Mouse (Mus musculus) kidney, postnatal 36 days (tissue): ENCODE results near the gene Mapk8ip3.
A peak's percentile ranks its signal among the peaks of the same experiment; 100 is the strongest.

Source experiments
- DNase-seq, 2 experiments: peaks; one replicate each; pipeline ENCODE4 v3.0.0; 2021 to 2022; ENCODE audit warnings: mixed read lengths in 2 of 2

The Mapk8ip3 gene

DNA sequence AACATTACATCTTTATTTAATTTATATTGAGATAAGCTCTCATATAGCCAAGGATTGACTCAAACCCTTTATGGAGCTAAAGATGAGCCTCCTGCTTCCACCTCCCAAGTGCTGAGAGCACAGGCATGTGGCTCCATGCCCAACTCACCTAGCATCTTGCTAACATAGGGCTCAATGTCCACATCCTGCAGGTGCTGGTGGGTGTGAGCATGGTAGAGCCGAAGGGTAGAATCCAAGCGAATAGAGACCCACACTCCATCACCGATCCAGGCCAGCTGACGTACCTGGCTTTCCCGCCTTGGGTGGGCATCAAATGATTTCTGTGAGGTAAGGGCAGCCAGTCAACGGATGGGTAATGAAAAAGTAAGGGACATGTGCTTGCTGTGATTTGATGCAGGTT is 36.8 kb downstream of the Mapk8ip3 start:
- no peak for DNase-seq

DNA sequence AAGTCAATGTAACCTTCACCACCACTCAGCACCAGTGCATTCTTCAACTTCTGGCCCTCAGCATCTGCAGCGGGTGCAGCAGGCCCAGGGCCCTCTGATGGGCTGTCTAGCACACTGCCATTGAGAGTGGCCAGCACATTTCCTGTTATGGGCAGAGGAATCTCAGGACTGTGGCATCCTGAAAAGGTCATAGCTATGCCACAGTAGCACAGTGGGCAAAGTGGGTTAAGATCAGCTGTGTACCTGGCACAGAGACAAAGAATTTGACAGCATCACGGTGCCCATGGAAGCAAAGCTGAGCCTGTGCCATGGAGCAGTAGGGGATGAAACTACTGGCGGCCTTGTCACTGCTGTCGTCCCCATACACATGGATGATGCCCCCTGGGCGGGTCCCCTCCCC is 37.6 kb downstream of the Mapk8ip3 start:
- no peak for DNase-seq

DNA sequence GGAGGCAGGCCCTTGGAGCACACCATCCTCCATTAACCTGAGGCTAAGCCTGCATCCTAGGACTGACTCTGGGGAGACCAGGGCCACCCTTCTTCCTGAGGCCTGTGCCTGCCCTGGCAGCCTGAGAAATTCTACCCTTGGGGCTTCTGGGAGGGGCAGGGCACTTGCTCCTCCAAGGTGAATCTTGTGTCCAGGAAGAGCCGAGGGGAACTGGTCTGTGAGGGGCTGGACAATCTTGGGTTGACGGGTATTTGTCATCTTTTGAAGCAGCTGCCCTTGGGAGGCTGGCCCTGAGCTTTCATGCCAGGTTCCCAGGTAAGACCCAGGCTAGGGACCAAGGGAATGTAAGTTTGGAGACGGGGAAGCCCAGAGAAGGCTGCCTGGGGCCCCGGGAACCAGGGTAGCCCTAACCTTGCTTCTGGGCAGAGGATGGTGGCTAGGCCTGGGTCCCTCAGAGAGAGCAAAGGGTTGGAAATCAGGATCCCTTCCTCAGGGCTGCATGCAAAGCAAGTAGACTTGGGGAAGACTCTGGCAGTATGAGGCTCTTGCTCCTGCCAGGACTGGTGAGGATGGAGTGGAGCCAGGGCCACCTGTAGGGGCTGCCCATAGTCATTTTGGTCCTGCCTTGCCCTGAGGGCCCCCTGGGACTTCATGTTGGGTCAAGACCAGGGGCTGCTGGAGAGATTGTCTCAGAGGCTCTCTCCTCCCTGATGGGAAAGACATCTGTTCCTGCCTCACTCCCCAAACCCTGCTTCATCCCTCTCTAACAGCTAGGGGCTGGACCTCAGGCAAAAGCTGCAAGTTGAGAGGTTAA is 38.5 kb downstream of the Mapk8ip3 start:
- no peak for DNase-seq

DNA sequence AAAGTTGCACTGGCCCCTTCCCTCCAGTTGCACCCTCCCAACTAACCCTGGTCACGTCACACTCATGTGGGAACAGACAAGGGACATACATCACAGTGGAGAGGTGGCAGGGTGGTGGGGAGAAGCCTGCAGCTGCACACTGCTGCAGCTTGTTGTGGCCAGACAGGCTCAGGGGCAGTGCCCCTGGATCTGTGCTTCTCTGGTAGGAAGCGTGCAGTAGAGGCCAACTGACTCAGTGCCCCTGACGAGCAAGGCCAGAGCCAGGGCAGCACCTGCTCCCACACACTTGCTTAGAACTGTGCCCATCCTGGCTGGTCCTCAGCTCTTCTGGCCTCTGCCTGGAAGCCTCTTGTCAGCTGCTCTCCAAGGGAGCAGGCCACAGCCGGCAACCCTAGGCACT is 39.2 kb downstream of the Mapk8ip3 start:
- no peak for DNase-seq

DNA sequence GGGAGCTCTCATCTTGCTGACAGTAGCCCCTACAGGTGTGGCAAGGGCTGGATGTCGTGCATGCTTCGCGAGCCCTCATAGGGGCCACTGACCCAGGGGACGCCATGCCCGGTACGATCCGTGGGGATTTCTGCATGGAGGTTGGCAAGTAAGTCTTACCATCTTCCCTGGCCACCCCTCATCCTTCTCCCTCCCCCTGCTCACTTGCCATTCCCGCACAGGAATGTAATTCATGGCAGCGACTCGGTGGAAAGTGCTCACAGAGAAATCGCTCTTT is 39.8 kb downstream of the Mapk8ip3 start:
- no peak for DNase-seq

DNA sequence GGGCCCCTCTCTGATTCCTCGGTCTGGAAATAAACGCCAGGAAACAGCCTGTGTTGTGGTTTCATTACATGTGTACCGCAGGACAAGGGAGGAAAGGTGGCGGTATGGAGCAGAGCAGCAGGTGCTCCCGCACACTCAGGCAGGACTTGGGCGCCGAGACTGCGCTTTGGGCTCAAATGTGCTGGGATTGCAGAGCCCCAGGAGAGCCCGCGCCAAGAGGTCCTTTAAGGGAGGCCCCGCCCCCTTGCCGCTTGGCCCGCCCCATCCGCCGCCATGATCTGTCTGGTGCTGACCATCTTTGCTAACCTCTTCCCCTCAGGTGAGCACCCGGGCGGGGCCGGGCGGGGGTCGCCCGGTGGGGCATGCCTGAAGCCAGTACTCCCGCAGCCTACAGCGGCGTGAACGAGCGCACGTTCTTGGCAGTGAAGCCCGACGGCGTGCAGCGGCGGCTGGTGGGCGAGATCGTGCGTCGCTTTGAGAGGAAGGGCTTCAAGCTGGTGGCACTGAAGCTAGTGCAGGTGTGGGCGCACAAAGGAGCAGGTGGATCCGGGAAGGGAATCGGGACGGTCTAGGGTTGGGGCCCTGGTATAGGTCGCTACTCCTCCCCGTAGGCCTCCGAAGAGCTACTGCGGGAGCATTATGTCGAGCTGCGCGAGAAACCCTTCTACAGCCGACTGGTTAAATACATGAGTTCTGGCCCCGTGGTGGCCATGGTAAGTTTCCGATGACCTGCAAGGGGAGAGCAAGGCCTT is 40.4 kb downstream of the Mapk8ip3 start, which contains the start of gene Nme3:
Gene Nme3, plus strand, starts transcription at position 260 of the 752 bp plus-strand sequence.
- peak; percentile 85 to 93 for DNase-seq

DNA sequence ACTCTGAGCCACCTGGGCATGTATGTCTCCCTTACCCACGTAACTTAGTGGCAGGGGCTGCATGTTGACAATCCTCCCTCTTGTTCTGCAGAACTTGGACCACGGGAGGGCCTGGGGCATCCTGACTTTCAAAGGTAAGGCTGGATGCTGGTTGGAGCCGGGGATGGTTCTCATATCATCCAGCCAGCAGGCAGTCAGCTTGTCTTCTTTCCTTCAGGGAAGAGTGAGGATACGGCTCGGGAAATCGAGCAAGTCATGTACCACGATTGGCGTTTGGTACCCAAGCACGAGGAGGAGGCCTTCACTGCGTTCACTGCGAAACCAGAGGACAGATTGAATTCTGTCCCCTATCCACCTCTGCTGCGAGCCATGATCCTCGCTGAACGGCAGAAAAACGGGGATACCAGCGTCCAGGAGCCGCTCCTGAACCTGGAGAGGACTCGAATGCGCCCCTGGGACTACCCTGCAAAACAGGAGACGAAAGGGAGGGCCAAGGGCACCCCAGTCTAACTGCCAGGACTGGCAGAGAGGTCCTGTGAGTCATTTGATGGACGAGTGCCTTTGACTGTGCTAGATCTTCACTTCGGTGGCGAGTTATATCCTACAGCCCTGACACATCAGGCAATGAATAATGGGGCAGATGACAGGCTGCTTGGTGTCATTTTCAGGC is 41.1 kb downstream of the Mapk8ip3 start:
- no peak for DNase-seq

DNA sequence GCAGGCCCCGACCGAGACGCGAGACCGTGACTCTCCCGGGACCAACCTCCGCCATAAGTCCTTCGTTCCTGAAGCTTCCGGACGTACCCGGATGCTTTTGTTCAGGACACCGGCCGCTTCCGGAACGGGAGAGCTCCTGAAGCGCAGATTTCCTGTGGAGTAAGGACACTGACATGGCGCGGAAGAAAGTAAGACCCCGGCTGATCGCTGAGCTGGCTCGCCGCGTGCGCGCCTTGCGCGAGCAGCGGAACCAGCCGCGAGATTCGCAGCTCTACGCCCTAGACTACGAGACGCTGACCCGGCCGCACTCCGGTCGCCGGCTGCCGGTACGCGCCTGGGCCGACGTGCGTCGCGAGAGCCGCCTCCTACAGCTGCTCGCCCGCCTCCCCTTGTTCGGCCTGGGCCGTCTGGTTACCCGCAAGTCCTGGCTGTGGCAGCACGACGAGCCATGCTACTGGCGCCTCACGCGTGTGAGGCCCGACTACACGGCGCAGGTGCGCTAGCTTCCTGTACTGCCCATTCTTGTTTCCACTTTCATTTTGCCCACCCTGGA is 41.7 kb downstream of the Mapk8ip3 start, which contains the start of the genes Eme2 and Mrps34:
Gene Eme2, minus strand, starts transcription at position 93 of the 553 bp plus-strand sequence.
Gene Mrps34, plus strand, starts transcription at position 122 of the 553 bp plus-strand sequence.
- peak; percentile 88 to 90 for DNase-seq

DNA sequence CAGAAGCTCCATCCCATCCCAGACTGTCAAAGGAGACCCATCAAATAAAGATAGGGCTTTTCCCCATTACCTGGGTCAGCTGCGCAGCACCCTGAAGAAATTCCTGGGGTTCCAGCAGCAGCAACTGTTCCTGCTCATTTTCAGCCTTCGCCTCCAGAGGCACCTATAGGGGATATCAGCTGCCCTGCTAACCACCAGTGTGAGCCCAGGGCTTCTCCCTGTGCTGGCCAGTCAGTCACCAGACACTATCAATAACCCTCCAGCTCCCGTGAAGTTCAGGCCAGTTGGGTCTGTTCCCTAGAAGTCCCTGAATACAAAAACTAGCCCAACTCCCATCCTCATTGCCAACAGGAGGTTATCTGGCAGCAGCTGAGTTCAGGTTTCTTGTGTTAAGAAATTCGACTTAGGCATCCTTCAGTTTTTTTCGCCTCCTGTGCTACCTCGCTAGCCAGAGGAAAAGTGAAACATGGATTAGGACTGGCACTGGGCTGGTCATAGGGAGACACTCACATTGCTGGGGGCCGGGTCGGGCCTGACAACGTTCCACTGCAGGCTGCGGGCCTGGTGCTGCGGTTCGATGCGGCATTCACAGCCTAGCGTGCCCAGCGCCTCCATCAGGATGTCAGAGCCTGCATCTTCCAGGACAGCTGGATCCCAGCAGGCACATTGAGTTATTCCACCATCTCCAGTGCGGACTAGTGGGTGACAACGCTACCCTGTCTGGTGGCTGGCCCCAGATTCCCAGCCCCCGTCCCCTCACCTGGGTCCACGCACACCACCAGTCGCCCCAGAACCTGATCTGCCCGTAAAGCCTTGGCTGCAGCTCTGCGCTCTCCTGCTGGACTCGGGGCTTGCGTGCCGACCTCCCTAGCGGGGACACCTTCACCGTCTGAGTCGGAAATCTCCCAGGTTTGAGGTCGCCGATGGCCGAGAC is 42.4 kb downstream of the Mapk8ip3 start:
- DNase-seq: no peak

DNA sequence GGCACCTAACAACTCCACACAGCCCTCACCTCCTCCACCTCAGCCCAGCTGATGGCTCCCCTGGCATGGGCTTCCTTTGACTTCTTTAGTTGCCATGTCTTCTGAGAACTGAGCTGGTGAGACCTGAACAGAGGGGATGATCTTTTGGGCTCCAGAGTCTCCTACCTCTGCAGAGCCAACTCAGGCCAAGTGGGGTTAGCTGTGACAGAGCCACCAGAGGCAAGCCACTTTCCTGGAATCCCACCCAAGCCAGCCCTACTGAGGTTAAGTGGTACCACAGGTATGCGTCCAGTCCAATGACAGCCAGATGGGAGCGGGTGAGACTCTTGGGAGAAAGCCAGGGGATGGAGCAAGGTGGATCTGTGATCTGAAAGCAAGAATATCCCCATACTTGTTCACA is 43.5 kb downstream of the Mapk8ip3 start:
- no peak for DNase-seq

DNA sequence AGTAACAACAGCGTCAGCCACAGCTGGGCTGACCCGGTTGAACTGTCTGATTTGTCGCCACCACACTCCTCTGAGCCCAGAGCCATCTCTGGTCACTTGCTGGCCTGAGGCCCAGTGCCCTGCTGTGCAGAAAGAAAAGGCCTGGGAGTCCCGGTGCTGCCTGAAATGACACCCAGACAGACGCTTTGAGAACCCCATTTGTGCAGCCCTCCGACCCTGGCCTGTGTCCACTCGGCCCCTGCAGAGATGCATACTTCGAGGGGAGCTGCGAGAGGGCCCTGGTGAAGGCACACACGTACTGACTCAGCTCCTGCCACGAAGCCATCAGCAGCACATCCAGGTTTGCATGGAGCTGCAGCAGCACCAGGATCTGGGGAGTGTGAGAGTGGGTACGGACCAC is 44.0 kb downstream of the Mapk8ip3 start:
- DNase-seq: no peak

DNA sequence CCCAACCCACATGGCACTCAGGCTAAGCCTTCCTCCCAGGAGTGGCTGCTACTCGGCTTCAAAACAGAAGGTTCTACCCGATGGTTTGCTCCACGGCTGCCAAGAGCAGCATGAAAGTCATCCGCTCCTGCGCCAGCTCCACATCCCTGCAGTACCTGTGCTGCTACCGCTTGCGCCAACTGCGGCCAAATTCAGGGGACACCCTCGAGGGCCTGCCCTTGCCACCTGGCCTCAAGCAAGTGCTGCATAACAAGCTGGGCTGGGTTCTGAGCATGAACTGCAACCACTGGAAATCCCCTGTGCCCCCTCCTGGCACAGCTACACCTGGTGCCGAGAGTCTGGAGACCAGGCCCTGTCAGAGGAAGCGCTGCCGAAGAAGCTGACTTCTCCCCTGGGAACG is 45.5 kb downstream of the Mapk8ip3 start:
- DNase-seq: no peak

DNA sequence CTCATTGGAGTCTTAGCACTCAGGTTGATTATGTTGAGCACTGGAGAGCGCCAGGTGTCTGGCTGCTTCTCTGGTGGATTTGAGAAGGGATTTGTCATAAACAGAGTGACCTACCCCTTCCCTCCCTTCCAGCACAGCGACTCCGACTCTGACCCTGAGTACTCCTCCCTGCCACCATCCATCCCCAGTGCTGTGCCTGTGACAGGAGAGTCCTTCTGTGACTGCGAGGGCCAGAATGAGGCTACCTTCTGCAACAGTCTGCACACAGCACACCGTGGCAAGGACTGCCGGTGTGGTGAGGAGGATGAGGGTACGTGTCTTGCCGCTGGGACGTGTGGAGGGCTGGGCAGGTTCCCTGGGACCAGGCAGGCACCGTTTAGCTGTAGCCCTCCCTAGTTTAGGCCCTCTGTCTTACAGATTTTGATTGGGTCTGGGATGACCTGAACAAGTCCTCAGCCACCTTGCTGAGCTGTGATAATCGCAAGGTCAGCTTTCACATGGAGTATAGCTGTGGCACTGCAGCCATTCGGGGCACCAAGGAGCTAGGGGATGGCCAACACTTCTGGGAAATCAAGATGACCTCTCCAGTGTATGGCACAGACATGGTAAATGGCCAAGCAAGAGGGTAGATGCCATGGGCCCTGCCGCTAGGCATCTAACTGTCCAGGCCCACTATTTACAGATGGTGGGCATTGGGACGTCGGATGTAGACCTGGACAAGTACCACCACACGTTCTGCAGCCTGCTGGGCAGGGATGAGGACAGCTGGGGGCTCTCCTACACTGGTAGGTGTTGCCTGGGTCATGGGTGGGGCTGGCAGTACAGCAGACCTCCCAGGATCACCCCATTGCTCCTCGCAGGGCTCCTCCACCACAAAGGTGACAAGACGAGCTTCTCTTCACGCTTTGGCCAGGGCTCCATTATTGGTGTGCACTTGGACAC is 46.4 kb downstream of the Mapk8ip3 start:
- DNase-seq: no peak

DNA sequence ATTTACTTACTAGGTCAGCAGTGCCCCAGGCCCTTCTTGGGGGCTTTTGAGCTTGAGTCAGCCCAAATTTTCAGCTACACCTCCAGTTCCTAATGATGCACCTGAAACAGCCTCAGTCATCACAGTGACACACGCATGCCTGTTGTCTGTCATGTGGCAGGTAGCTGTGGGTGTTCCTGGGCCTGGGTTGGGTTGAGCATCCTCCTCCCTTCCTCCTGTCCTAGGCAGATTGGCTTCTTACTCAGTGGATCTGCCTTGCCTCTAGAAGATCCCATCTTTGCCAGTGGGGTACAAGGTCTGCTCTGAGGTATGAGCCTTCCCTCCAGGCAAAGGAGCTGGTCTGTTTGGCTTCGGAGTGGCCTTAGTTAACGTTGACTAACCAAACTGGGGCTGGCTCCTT is 47.9 kb downstream of the Mapk8ip3 start:
- DNase-seq: no peak

DNA sequence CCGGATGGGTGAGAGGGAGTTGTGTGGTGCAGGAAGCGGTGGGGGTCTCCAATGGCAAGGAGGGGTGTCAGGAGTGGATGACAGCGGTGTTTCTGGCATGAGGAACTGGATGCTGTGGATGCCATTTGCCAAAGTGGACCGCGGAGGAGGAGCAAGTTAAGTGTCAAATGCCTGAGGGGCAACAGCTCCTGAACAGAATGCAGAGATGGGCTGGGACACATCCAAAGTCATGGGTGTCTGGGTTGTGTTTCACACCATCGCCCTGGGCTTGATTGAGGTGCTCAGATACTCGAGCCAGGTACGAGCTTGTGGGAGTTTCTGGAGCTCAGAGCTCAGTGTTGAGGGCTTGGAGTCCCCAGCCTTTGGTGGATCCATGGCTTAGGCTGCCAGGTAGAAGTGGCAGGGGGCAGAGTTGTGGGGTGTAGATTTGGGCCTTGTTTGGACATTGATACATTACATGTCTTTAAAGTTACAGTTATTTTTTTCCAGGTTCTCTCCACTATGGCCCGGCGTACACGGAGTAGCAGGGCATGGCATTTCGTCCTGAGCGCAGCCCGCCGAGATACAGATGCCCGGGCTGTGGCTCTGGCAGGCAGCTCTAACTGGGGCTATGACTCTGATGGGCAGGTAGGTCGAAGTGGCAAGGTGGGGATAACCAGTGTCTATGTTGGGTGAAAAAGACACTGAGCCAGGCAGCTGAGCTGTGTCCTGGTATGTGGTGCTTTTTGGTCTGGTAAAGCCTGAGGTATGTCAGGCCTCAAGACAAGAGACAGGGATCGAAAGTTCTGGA is 49.3 kb downstream of the Mapk8ip3 start:
- peak in 1 of 2 experiments; percentile 12 for DNase-seq

DNA sequence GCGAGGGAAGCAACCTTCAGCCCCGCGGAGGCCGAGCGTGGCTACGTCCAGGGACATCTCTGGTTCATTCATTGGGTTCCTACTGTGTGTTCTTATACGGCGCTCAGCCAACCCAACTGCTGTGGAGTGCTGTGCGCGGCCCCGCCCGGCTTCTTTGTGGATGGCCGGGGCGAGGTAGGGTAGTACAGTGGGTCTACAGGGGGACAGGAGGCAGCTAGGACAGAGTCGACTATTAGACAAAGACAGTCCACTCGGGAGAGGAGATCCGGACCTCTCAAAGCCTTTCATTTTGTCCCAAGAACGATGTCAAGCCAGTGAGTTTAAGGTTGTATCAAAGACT is 49.9 kb downstream of the Mapk8ip3 start:
- no peak for DNase-seq

DNA sequence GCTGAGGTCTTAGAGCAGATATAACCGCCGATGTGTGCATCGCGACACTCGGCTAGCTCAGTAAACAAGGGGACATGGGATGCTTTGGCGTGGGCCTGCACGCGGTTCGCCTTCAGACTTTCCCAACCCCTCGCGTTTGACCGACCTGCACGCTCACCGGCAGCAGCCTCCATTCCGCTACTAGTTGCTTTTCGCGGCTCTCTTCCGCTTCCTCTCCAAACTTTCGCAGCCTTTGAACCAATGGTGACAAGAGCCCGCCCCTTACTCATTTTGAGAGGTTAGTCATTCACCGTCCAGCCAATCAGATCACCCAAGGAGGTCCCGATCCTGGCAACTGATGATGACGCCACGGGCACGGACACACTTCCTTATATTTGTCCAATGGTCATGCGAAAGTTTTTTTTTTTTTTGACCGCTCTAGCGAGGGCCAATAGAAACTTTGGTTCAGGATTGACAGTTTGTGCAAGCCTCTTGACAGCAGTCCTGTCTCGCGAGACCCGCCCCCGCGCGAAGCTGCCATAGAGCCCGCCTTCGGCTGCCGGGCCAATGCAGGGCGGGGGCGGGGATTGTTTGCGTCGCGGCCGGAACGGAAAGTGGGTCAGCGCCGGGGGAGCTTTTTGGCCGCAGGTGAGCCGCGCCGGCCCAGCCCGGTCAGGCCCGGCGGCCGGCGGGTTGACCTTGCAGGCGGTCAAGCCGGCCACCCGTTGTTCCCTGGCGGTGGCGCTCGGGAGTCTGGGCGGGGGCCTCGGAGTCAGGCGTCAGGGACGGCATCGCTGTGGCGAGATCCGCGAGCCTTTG is 50.4 kb downstream of the Mapk8ip3 start, which contains the start of the genes Nubp2 and Spsb3:
Gene Nubp2, minus strand, starts transcription at position 216 of the 798 bp plus-strand sequence.
Gene Spsb3, plus strand, starts transcription at position 510 of the 798 bp plus-strand sequence.
- DNase-seq: peak; percentile 99 to 100

DNA sequence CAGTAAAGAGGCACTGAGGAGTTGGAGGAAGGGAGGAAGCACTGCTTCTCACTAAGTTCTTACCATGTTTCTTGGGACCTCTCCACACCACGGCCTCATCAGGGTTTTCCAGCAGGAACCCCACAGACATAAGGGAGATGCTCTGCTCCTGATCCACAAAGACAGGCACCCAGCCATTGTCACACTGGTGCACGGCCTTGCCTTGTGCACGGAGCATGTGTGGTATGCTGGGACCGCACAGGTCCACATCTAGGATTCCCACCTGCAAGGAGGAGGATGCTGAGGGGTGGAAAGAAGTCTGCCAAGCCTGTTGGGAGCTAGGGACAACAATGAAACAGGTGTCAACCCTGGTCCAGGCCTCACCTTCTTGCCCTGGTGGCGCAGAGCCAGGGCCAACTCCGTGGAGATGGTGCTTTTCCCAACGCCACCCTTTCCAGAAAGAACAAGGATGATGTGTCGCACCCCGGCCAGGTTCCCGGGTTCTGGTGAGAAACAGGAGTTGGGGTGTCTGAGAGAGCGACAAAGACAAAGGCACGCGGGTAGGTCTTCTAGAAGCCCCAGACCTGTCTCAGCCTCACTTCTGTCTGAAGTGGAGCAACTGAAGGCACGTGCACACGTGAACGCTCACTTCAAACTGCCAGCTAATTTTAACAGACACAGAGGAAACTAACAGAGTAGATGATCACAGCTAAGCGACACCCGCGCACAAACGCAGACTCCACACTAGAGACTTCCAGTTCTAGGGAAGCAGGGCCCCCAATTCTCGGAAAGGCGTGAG is 51.2 kb downstream of the Mapk8ip3 start:
- DNase-seq: no peak
